Mouse (Mus musculus) ES-Bruce4 (cell line): Measurements from ENCODE around the gene Dapk2. TPM values are rescaled to one million over a fixed set of nuclear protein-coding genes. Genes with fewer than 3 reads are reported as not detected.

Source experiments
- H3K27ac ChIP-seq: 2 replicates; pipeline ENCODE4 v1.5.1; 2012; ENCODE audit warnings: low read length, inconsistent platforms; ENCODE audit not compliant: insufficient read depth
- H3K27me3 ChIP-seq: 2 replicates; pipeline ENCODE4 v1.6.1; 2012; ENCODE audit warnings: mild to moderate bottlenecking, low read length, inconsistent platforms; ENCODE audit not compliant: control insufficient read depth, poor library complexity, insufficient read depth, severe bottlenecking
- H3K36me3 ChIP-seq: 2 replicates; pipeline ENCODE4 v1.6.1; 2012; ENCODE audit warnings: inconsistent platforms, mild to moderate bottlenecking, low read length, moderate library complexity; ENCODE audit not compliant: control insufficient read depth, poor library complexity, insufficient read depth, severe bottlenecking
- H3K4me1 ChIP-seq: one replicate; pipeline ENCODE4 v1.8.1; 2011; ENCODE audit warnings: low read length; ENCODE audit not compliant: control insufficient read depth, insufficient read depth
- H3K4me3 ChIP-seq: 2 replicates; pipeline ENCODE4 v1.5.1; 2011; ENCODE audit warnings: low read depth, mild to moderate bottlenecking, low read length
- H3K9ac ChIP-seq: 2 replicates; pipeline ENCODE4 v1.6.1; 2012; ENCODE audit warnings: low read depth, mild to moderate bottlenecking, inconsistent platforms; ENCODE audit not compliant: poor library complexity, severe bottlenecking
- H3K9me3 ChIP-seq: replicated peaks from 2 replicates; pipeline ENCODE4 v1.6.1; 2012; ENCODE audit warnings: mild to moderate bottlenecking, low read length, inconsistent platforms; ENCODE audit not compliant: control insufficient read depth, poor library complexity, insufficient read depth, severe bottlenecking
- CTCF ChIP-seq: IDR thresholded peaks from one replicate; pipeline ENCODE4 v1.8.1; 2011; ENCODE audit warnings: low read depth, low read length
- EP300 ChIP-seq: IDR thresholded peaks from 2 replicates; pipeline ENCODE4 v1.6.1; 2011; ENCODE audit warnings: low read depth, low read length; ENCODE audit not compliant: insufficient read depth
- POLR2A ChIP-seq: IDR thresholded peaks from one replicate; pipeline ENCODE4 v1.8.1; 2011; ENCODE audit warnings: low read length; ENCODE audit not compliant: insufficient read depth
- polyA plus RNA-seq: library from polyadenylated mRNA; stranded (reverse); fragments of >200 nt; gene quantifications from 2 replicates; pipeline ENCODE4 v1.2.4, GENCODE M21; 2011; ENCODE audit warnings: low read depth; ENCODE audit not compliant: missing spikeins, insufficient read depth, insufficient read length

Dapk2 gene
- polyA plus RNA-seq, 1 experiment = 0.45 TPM

GRCm38 (mm10) chr9:66198533-66198932, 40.5 kb downstream of the Dapk2 start:
- TF ChIP-seq POLR2A (no peak), EP300 (no peak), CTCF (no peak)

GRCm38 (mm10) chr9:66199657-66200410, 41.8 kb downstream of the Dapk2 start:
- no peaks in the 10 kb centered on the region for H3K36me3 ChIP-seq
- H3K4me1 ChIP-seq = no peaks in the 10 kb centered on the region
- no peak overlapping the region for H3K4me3 ChIP-seq
- H3K27me3 ChIP-seq = no peaks in the 10 kb centered on the region
- TF ChIP-seq CTCF (no peak), POLR2A (no peak)
- H3K9me3 ChIP-seq = no peaks in the 10 kb centered on the region
- no peak overlapping the region for H3K9ac ChIP-seq
- H3K27ac ChIP-seq = no peak overlapping the region

More at GRCm38 (mm10) chr9:66198533-66198932, 40.5 kb downstream of the Dapk2 start:
- Histone ChIP-seq H3K9me3 (no peaks in the 10 kb centered on the region), H3K36me3 (no peaks in the 10 kb centered on the region), H3K9ac (no peak overlapping the region), H3K4me1 (no peaks in the 10 kb centered on the region), H3K27me3 (no peaks in the 10 kb centered on the region), H3K4me3 (no peak overlapping the region), H3K27ac (no peak overlapping the region)

GRCm38 (mm10) chr9:66200411-66200789, 42.4 kb downstream of the Dapk2 start:
- no peaks in the 10 kb centered on the region for H3K36me3 ChIP-seq
- no peaks in the 10 kb centered on the region for H3K4me1 ChIP-seq

GRCm38 (mm10) chr9:66201665-66202064, 43.6 kb downstream of the Dapk2 start:
- TF ChIP-seq CTCF = no peak
- no peak for TF ChIP-seq POLR2A
- no peak for TF ChIP-seq EP300
- no peaks in the 10 kb centered on the region for H3K4me1 ChIP-seq

More at GRCm38 (mm10) chr9:66200411-66200789, 42.4 kb downstream of the Dapk2 start:
- Histone ChIP-seq H3K4me3 (no peak overlapping the region), H3K9me3 (no peaks in the 10 kb centered on the region), H3K9ac (no peak overlapping the region), H3K27me3 (no peaks in the 10 kb centered on the region), H3K27ac (no peak overlapping the region)
- TF ChIP-seq CTCF = no peak
- no peak for TF ChIP-seq POLR2A
- no peak for TF ChIP-seq EP300

GRCm38 (mm10) chr9:66202463-66202862, 44.4 kb downstream of the Dapk2 start:
- no peak overlapping the region for H3K9ac ChIP-seq
- H3K4me1 ChIP-seq = no peaks in the 10 kb centered on the region
- no peak for TF ChIP-seq POLR2A
- TF ChIP-seq EP300 = no peak
- TF ChIP-seq CTCF = no peak

More at GRCm38 (mm10) chr9:66201665-66202064, 43.6 kb downstream of the Dapk2 start:
- no peak overlapping the region for H3K27ac ChIP-seq
- no peaks in the 10 kb centered on the region for H3K9me3 ChIP-seq
- no peak overlapping the region for H3K4me3 ChIP-seq
- H3K27me3 ChIP-seq = no peaks in the 10 kb centered on the region
- no peaks in the 10 kb centered on the region for H3K36me3 ChIP-seq
- no peak overlapping the region for H3K9ac ChIP-seq

GRCm38 (mm10) chr9:66205702-66206101, 47.7 kb downstream of the Dapk2 start:
- Histone ChIP-seq H3K4me1 (no peaks in the 10 kb centered on the region), H3K36me3 (no peaks in the 10 kb centered on the region), H3K9ac (no peak overlapping the region), H3K27ac (no peak overlapping the region), H3K27me3 (no peaks in the 10 kb centered on the region), H3K9me3 (no peaks in the 10 kb centered on the region), H3K4me3 (no peak overlapping the region)
- TF ChIP-seq CTCF (no peak), POLR2A (no peak), EP300 (no peak)

More at GRCm38 (mm10) chr9:66202463-66202862, 44.4 kb downstream of the Dapk2 start:
- Histone ChIP-seq H3K27me3 (no peaks in the 10 kb centered on the region), H3K27ac (no peak overlapping the region), H3K9me3 (no peaks in the 10 kb centered on the region), H3K36me3 (no peaks in the 10 kb centered on the region), H3K4me3 (no peak overlapping the region)
